Mouse (Mus musculus) small intestine, adult 2 months (tissue): Measurements from ENCODE around the gene Slc7a6.

Source experiments
- CTCF ChIP-seq: fragments of 200-500 bp; IDR thresholded peaks from 2 replicates; pipeline ENCODE4 v1.5.1; 2012; ENCODE audit warnings: low read depth, mild to moderate bottlenecking, control low read depth, inconsistent platforms, low read length, moderate library complexity, mixed read lengths; ENCODE audit not compliant: insufficient replicate concordance, insufficient read length; ENCODE audit errors: extremely low read depth
- POLR2A ChIP-seq: fragments of 200-500 bp; IDR thresholded peaks from 2 replicates; pipeline ENCODE4 v1.6.1; 2012; ENCODE audit warnings: low read depth, mild to moderate bottlenecking, control low read depth, inconsistent platforms, low read length, moderate library complexity

DNA sequence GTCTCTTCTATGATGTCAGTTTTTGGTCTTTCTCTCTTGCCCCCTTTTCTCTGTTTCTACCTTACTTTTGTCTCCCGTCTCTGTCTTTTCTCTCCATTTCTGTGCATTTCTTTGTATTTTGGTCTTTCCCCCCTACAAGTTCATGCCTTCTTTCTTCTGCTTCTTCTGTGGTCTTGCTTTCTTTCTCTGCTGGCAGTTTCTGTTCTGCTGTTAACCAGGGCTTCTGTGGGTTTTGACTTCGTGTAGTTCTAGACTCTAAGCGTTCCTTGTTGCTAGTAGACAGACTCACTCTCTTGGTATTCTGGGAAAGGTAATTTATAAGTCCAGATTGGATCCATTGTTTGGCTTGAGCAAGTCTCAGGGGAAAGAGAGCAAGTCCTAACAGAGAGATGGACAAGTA is 17.7 kb downstream of the Slc7a6 start:
- no peak for TF ChIP-seq CTCF
- TF ChIP-seq POLR2A, result no peak
